Mouse (Mus musculus): ENCODE results near the gene Arl16. TPM values are rescaled to one million over a fixed set of nuclear protein-coding genes. Genes with fewer than 3 reads are reported as not detected.

The Arl16 gene
- 86.7 and 89.4 TPM in 2 replicates for polyA plus RNA-seq (2015; fragmentation: Nextera tagmentation; extraction: Ambion mirVana)

GRCm38 (mm10) chr11:120467051-120467735 lies at the start of gene Arl16:
Gene Arl16 (minus strand): TSS chr11:120467607.

GRCm38 (mm10) chr11:120491317-120492023 lies 24.1 kb upstream of the Arl16 start, which contains the start of gene Slc25a10:
Gene Slc25a10 (plus strand): TSS chr11:120491840.

GRCm38 (mm10) chr11:120484265-120484981 lies 17.0 kb upstream of the Arl16 start, which contains the start of gene Mrpl12:
Gene Mrpl12 (plus strand): TSS chr11:120484613.

GRCm38 (mm10) chr11:120457772-120458751 lies 9.3 kb downstream of the Arl16 start, which contains the start of the genes Oxld1 and Ccdc137:
Gene Oxld1 (minus strand): TSS chr11:120458068.
Gene Ccdc137 (plus strand): TSS chr11:120458115.

GRCm38 (mm10) chr11:120453306-120453705 lies 14.1 kb downstream of the Arl16 start, which contains the start of gene Pde6g:
Gene Pde6g (minus strand): TSS chr11:120453500.

GRCm38 (mm10) chr11:120442344-120442743 lies 25.1 kb downstream of the Arl16 start, which contains the start of gene Tspan10:
Gene Tspan10 (plus strand): TSS chr11:120442644.

GRCm38 (mm10) chr11:120437152-120437856 lies 30.1 kb downstream of the Arl16 start, which contains the start of gene Nploc4:
Gene Nploc4 (minus strand): TSS chr11:120437708.

Other genes starting within 250 kb of the Arl16 start
- gene Bahcc1, start 234.7 kb downstream of the Arl16 start, polyA plus RNA-seq (2015; fragmentation: Nextera tagmentation; extraction: Ambion mirVana): 8.4 and 8.5 TPM in 2 replicates
- gene Actg1, start 119.1 kb downstream of the Arl16 start, polyA plus RNA-seq (2015; fragmentation: Nextera tagmentation; extraction: Ambion mirVana): 3,213 and 3,438 TPM in 2 replicates
- 1.2 and 1.4 TPM in 2 replicates for gene Fscn2, start 106.1 kb downstream of the Arl16 start, polyA plus RNA-seq (2015; fragmentation: Nextera tagmentation; extraction: Ambion mirVana)
- gene Faap100, start 88.8 kb downstream of the Arl16 start, polyA plus RNA-seq (2015; fragmentation: Nextera tagmentation; extraction: Ambion mirVana): 55.9 and 70.0 TPM in 2 replicates
- 25.7 and 27.7 TPM in 2 replicates for gene Nploc4, start 29.9 kb downstream of the Arl16 start, polyA plus RNA-seq (2015; fragmentation: Nextera tagmentation; extraction: Ambion mirVana)
- not detected in 2 replicates for gene Tspan10, start 25.0 kb downstream of the Arl16 start, polyA plus RNA-seq (2015; fragmentation: Nextera tagmentation; extraction: Ambion mirVana)
- gene Pde6g, start 14.1 kb downstream of the Arl16 start, polyA plus RNA-seq (2015; fragmentation: Nextera tagmentation; extraction: Ambion mirVana): 0.15 TPM in 1 of 2 replicates, not detected in the other
- gene Oxld1, start 9.5 kb downstream of the Arl16 start, polyA plus RNA-seq (2015; fragmentation: Nextera tagmentation; extraction: Ambion mirVana): 15.1 and 15.8 TPM in 2 replicates
- gene Ccdc137, start 9.5 kb downstream of the Arl16 start, polyA plus RNA-seq (2015; fragmentation: Nextera tagmentation; extraction: Ambion mirVana): 16.5 and 23.4 TPM in 2 replicates
- gene Mrpl12, start 17.0 kb upstream of the Arl16 start, polyA plus RNA-seq (2015; fragmentation: Nextera tagmentation; extraction: Ambion mirVana): 156 and 163 TPM in 2 replicates
- 29.1 and 32.5 TPM in 2 replicates for gene Slc25a10, start 24.2 kb upstream of the Arl16 start, polyA plus RNA-seq (2015; fragmentation: Nextera tagmentation; extraction: Ambion mirVana)
- 0.29 and 0.30 TPM in 2 replicates for gene Gcgr, start 63.1 kb upstream of the Arl16 start, polyA plus RNA-seq (2015; fragmentation: Nextera tagmentation; extraction: Ambion mirVana)
- 238 and 259 TPM in 2 replicates for gene Mcrip1, start 82.1 kb upstream of the Arl16 start, polyA plus RNA-seq (2015; fragmentation: Nextera tagmentation; extraction: Ambion mirVana)
- not detected in 2 replicates for gene Ppp1r27, start 83.5 kb upstream of the Arl16 start, polyA plus RNA-seq (2015; fragmentation: Nextera tagmentation; extraction: Ambion mirVana)
- gene P4hb, start 105.6 kb upstream of the Arl16 start, polyA plus RNA-seq (2015; fragmentation: Nextera tagmentation; extraction: Ambion mirVana): 213 and 228 TPM in 2 replicates
- gene Arhgdia, start 114.0 kb upstream of the Arl16 start, polyA plus RNA-seq (2015; fragmentation: Nextera tagmentation; extraction: Ambion mirVana): 444 and 484 TPM in 2 replicates
- 163 and 172 TPM in 2 replicates for gene Alyref, start 130.8 kb upstream of the Arl16 start, polyA plus RNA-seq (2015; fragmentation: Nextera tagmentation; extraction: Ambion mirVana)
- gene Anapc11, start 130.8 kb upstream of the Arl16 start, polyA plus RNA-seq (2015; fragmentation: Nextera tagmentation; extraction: Ambion mirVana): 220 and 225 TPM in 2 replicates
- gene Npb, start 140.9 kb upstream of the Arl16 start, polyA plus RNA-seq (2015; fragmentation: Nextera tagmentation; extraction: Ambion mirVana): 1.8 and 3.2 TPM in 2 replicates
- gene Pcyt2, start 150.3 kb upstream of the Arl16 start, polyA plus RNA-seq (2015; fragmentation: Nextera tagmentation; extraction: Ambion mirVana): 162 and 185 TPM in 2 replicates
- gene Sirt7, start 157.6 kb upstream of the Arl16 start, polyA plus RNA-seq (2015; fragmentation: Nextera tagmentation; extraction: Ambion mirVana): 42.3 and 44.0 TPM in 2 replicates
- 47.6 and 50.2 TPM in 2 replicates for gene Mafg, start 166.0 kb upstream of the Arl16 start, polyA plus RNA-seq (2015; fragmentation: Nextera tagmentation; extraction: Ambion mirVana)
- 8.8 and 9.5 TPM in 2 replicates for gene Pycr1, start 176.2 kb upstream of the Arl16 start, polyA plus RNA-seq (2015; fragmentation: Nextera tagmentation; extraction: Ambion mirVana)
- 1.6 and 2.8 TPM in 2 replicates for gene Myadml2, start 180.6 kb upstream of the Arl16 start, polyA plus RNA-seq (2015; fragmentation: Nextera tagmentation; extraction: Ambion mirVana)
- gene Notum, start 193.6 kb upstream of the Arl16 start, polyA plus RNA-seq (2015; fragmentation: Nextera tagmentation; extraction: Ambion mirVana): 13.9 and 15.4 TPM in 2 replicates
- gene Aspscr1, start 205.4 kb upstream of the Arl16 start, polyA plus RNA-seq (2015; fragmentation: Nextera tagmentation; extraction: Ambion mirVana): 134 and 150 TPM in 2 replicates
- 103 and 104 TPM in 2 replicates for gene Cenpx, start 246.1 kb upstream of the Arl16 start, polyA plus RNA-seq (2015; fragmentation: Nextera tagmentation; extraction: Ambion mirVana)
- 45.3 and 62.8 TPM in 2 replicates for gene Lrrc45, start 246.3 kb upstream of the Arl16 start, polyA plus RNA-seq (2015; fragmentation: Nextera tagmentation; extraction: Ambion mirVana)

Data from neural tube, postnatal 0 days (tissue).